Mouse (Mus musculus) lung, embryonic 16.5 days (tissue): ENCODE data around the gene Mamdc2. TPM values are rescaled to one million over a fixed set of nuclear protein-coding genes. Genes with fewer than 3 reads are reported as not detected.

ENCODE experiments used
- ATAC-seq: fragments of 200-750 bp; cut with Nextera tagmentation; 2 replicates; pipeline ENCODE4 v1.8.0; 2017; ENCODE audit warnings: low read depth, mild to moderate bottlenecking, moderate library complexity
- H3K27ac ChIP-seq: fragments of 300-500 bp; sonication (generic); 2 replicates; pipeline ENCODE4 v1.5.1; 2014; ENCODE audit warnings: mild to moderate bottlenecking, control low read depth, low read length
- H3K27me3 ChIP-seq: fragments of 300-500 bp; sonication (generic); 2 replicates; pipeline ENCODE4 v1.6.1; 2014; ENCODE audit warnings: low read depth, low read length, mixed read lengths; ENCODE audit not compliant: control insufficient read depth, insufficient read depth
- H3K36me3 ChIP-seq: fragments of 300-500 bp; sonication (generic); 2 replicates; pipeline ENCODE4 v1.6.1; 2014; ENCODE audit warnings: low read length; ENCODE audit not compliant: control insufficient read depth, insufficient read depth
- H3K4me1 ChIP-seq: fragments of 300-500 bp; sonication (generic); replicated peaks from 2 replicates; pipeline ENCODE4 v1.6.1; 2014; ENCODE audit warnings: low read length, mixed read lengths; ENCODE audit not compliant: control insufficient read depth, insufficient read depth
- H3K4me2 ChIP-seq: fragments of 300-500 bp; sonication (generic); 2 replicates; pipeline ENCODE4 v1.6.1; 2014; ENCODE audit warnings: low read depth, low read length, control low read depth
- H3K4me3 ChIP-seq: fragments of 300-500 bp; sonication (generic); 2 replicates; pipeline ENCODE4 v1.5.1; 2014; ENCODE audit warnings: mild to moderate bottlenecking, low read length, control low read depth
- H3K9ac ChIP-seq: fragments of 300-500 bp; sonication (generic); 2 replicates; pipeline ENCODE4 v1.6.1; 2014; ENCODE audit warnings: low read length, control low read depth
- H3K9me3 ChIP-seq: fragments of 300-500 bp; sonication (generic); 2 replicates; pipeline ENCODE4 v1.6.1; 2016; ENCODE audit warnings: low read length; ENCODE audit not compliant: control insufficient read depth
- WGBS: fragments of 180-500 bp; shearing (Covaris S2); extraction: QIAGEN DNeasy Blood & Tissue Kit; methylation state at CpG from one replicate; pipeline ENCODE4 v1.1.7; 2014; 5-methylcytosine and 5-hydroxymethylcytosine counted together
- polyA plus RNA-seq: library from polyadenylated mRNA; unstranded; fragments of >200 nt; fragmentation: Nextera tagmentation; extraction: Ambion mirVana; gene quantifications from 2 replicates; pipeline ENCODE4 v1.2.1, GENCODE M21; 2015

Gene Mamdc2
- polyA plus RNA-seq, 1 experiment from 2014 or later: 5.2 TPM

GRCm38 (mm10) chr19:23400485-23400884 is 47.8 kb downstream of the Mamdc2 start:
- H3K36me3 ChIP-seq: no peaks in the 10 kb centered on the region
- peak; percentile 81 for ATAC-seq
- no peak overlapping the region for H3K4me3 ChIP-seq
- 39% methylated on average over 5 of the region's 5 CpGs for WGBS
- H3K27me3 ChIP-seq: no peaks in the 10 kb centered on the region
- H3K27ac ChIP-seq: no peak overlapping the region
- H3K9me3 ChIP-seq: no peaks in the 10 kb centered on the region
- no peak overlapping the region for H3K4me2 ChIP-seq
- peaks cover 6% of the 10 kb centered on the region; the same call in 1 of the 2 replicates for H3K4me1 ChIP-seq
- no peak overlapping the region for H3K9ac ChIP-seq

GRCm38 (mm10) chr19:23395956-23396355 is 52.3 kb downstream of the Mamdc2 start:
- H3K9me3 ChIP-seq: no peaks in the 10 kb centered on the region
- no peak overlapping the region for H3K4me2 ChIP-seq
- H3K27ac ChIP-seq: no peak overlapping the region
- no peaks in the 10 kb centered on the region for H3K27me3 ChIP-seq
- H3K9ac ChIP-seq: no peak overlapping the region
- 55% methylated on average over 2 of the region's 2 CpGs for WGBS
- H3K36me3 ChIP-seq: no peaks in the 10 kb centered on the region
- peaks cover 3% of the 10 kb centered on the region; the same call in 1 of the 2 replicates for H3K4me1 ChIP-seq
- ATAC-seq: no peak
- H3K4me3 ChIP-seq: no peak overlapping the region

- H3K27me3 ChIP-seq: no peaks in the 10 kb centered on the region
- H3K4me2 ChIP-seq: no peak overlapping the region
- no peak overlapping the region for H3K9ac ChIP-seq
- no peaks in the 10 kb centered on the region for H3K36me3 ChIP-seq
- 50% methylated on average over 1 of the region's 1 CpGs for WGBS
- H3K27ac ChIP-seq: no peak overlapping the region
- no peak overlapping the region for H3K4me3 ChIP-seq
- peaks cover 8% of the 10 kb centered on the region; the same call in 1 of the 2 replicates for H3K4me1 ChIP-seq
- ATAC-seq: no peak
- H3K9me3 ChIP-seq: no peaks in the 10 kb centered on the region
These were observed 53.6 kb downstream of the Mamdc2 start for GRCm38 (mm10) chr19:23394597-23394996.

- Histone ChIP-seq H3K4me2 (no peak overlapping the region), H3K4me1 (peaks cover 18% of the 10 kb centered on the region), H3K9ac (no peak overlapping the region), H3K4me3 (no peak overlapping the region), H3K36me3 (no peaks in the 10 kb centered on the region), H3K9me3 (no peaks in the 10 kb centered on the region), H3K27me3 (no peaks in the 10 kb centered on the region), H3K27ac (no peak overlapping the region)
- 45% methylated on average over 4 of the region's 4 CpGs for WGBS
- peak; percentile 76; the same call in 1 of the 2 replicates for ATAC-seq
These were observed 59.4 kb downstream of the Mamdc2 start for GRCm38 (mm10) chr19:23388862-23389272.

GRCm38 (mm10) chr19:23388083-23388861 is 60.0 kb downstream of the Mamdc2 start:
- H3K36me3 ChIP-seq: no peaks in the 10 kb centered on the region
- 8% methylated on average over 7 of the region's 7 CpGs for whole genome bisulfite sequencing
- no peaks in the 10 kb centered on the region for H3K9me3 ChIP-seq
- H3K4me3 ChIP-seq: no peak overlapping the region
- H3K4me1 ChIP-seq: peaks cover 18% of the 10 kb centered on the region
- no peak overlapping the region for H3K27ac ChIP-seq
- H3K9ac ChIP-seq: no peak overlapping the region
- 0 out of 2 replicates have a peak, but pooled peaks have one; percentile 26 for ATAC-seq
- H3K4me2 ChIP-seq: no peak overlapping the region
- H3K27me3 ChIP-seq: no peaks in the 10 kb centered on the region

GRCm38 (mm10) chr19:23382396-23382795 is 65.8 kb downstream of the Mamdc2 start:
- Histone ChIP-seq H3K4me2 (no peak overlapping the region), H3K36me3 (no peaks in the 10 kb centered on the region), H3K4me1 (peaks cover 2% of the 10 kb centered on the region; the same call in 1 of the 2 replicates), H3K9ac (no peak overlapping the region), H3K27me3 (no peaks in the 10 kb centered on the region), H3K9me3 (no peaks in the 10 kb centered on the region), H3K27ac (no peak overlapping the region), H3K4me3 (no peak overlapping the region)
- ATAC-seq: no peak
- WGBS: 86% methylated on average over 2 of the region's 2 CpGs

- Histone ChIP-seq H3K36me3 (no peaks in the 10 kb centered on the region), H3K9me3 (no peaks in the 10 kb centered on the region), H3K27me3 (no peaks in the 10 kb centered on the region), H3K4me2 (no peak overlapping the region), H3K27ac (no peak overlapping the region), H3K4me3 (no peak overlapping the region), H3K9ac (no peak overlapping the region), H3K4me1 (peaks cover 2% of the 10 kb centered on the region; the same call in 1 of the 2 replicates)
- 93% methylated on average over 4 of the region's 4 CpGs for WGBS
- ATAC-seq: no peak
These were observed 67.3 kb downstream of the Mamdc2 start for GRCm38 (mm10) chr19:23380968-23381367.

GRCm38 (mm10) chr19:23379752-23380504 is 68.3 kb downstream of the Mamdc2 start:
- peak; percentile 86 for ATAC-seq
- H3K27me3 ChIP-seq: no peaks in the 10 kb centered on the region
- H3K27ac ChIP-seq: no peak overlapping the region
- 46% methylated on average over 8 of the region's 8 CpGs for WGBS
- no peak overlapping the region for H3K4me2 ChIP-seq
- no peaks in the 10 kb centered on the region for H3K36me3 ChIP-seq
- no peak overlapping the region for H3K4me3 ChIP-seq
- H3K4me1 ChIP-seq: peaks cover 2% of the 10 kb centered on the region; the same call in 1 of the 2 replicates
- H3K9me3 ChIP-seq: no peaks in the 10 kb centered on the region
- H3K9ac ChIP-seq: no peak overlapping the region

GRCm38 (mm10) chr19:23376536-23377201 is 71.6 kb downstream of the Mamdc2 start:
- WGBS: 61% methylated on average over 11 of the region's 11 CpGs
- Histone ChIP-seq H3K4me1 (peaks cover 2% of the 10 kb centered on the region; the same call in 1 of the 2 replicates), H3K36me3 (no peaks in the 10 kb centered on the region), H3K9ac (no peak overlapping the region), H3K9me3 (no peaks in the 10 kb centered on the region), H3K27ac (no peak overlapping the region), H3K4me2 (no peak overlapping the region), H3K4me3 (no peak overlapping the region), H3K27me3 (no peaks in the 10 kb centered on the region)
- ATAC-seq: no peak
